Mouse (Mus musculus) midbrain, embryonic 15.5 days (tissue): ENCODE data around the gene Orc1. TPM values are rescaled to one million over a fixed set of nuclear protein-coding genes. Genes with fewer than 3 reads are reported as not detected.

Experiments used
- ATAC-seq: fragments of 200-750 bp; cut with Nextera tagmentation; replicated peaks from 2 replicates; pipeline ENCODE4 v1.8.0; 2017; ENCODE audit warnings: moderate TSS enrichment
- H3K27ac ChIP-seq: fragments of 300-500 bp; sonication (generic); 2 replicates; pipeline ENCODE4 v1.5.1; 2015; ENCODE audit warnings: mild to moderate bottlenecking, inconsistent platforms
- H3K27me3 ChIP-seq: fragments of 300-500 bp; sonication (generic); replicated peaks from 2 replicates; pipeline ENCODE4 v1.6.1; 2015; ENCODE audit warnings: inconsistent platforms
- H3K36me3 ChIP-seq: fragments of 300-500 bp; sonication (generic); replicated peaks from 2 replicates; pipeline ENCODE4 v1.6.1; 2015; ENCODE audit warnings: inconsistent platforms
- H3K4me1 ChIP-seq: fragments of 300-500 bp; sonication (generic); 2 replicates; pipeline ENCODE4 v1.6.1; 2015; ENCODE audit warnings: inconsistent platforms
- H3K4me2 ChIP-seq: fragments of 300-500 bp; sonication (generic); 2 replicates; pipeline ENCODE4 v1.6.1; 2015; ENCODE audit warnings: inconsistent platforms, mild to moderate bottlenecking, moderate library complexity
- H3K4me3 ChIP-seq: fragments of 300-500 bp; sonication (generic); 2 replicates; pipeline ENCODE4 v1.5.1; 2015; ENCODE audit warnings: mild to moderate bottlenecking, inconsistent platforms
- H3K9ac ChIP-seq: fragments of 300-500 bp; sonication (generic); 2 replicates; pipeline ENCODE4 v1.6.1; 2015; ENCODE audit warnings: mild to moderate bottlenecking, inconsistent platforms
- H3K9me3 ChIP-seq: fragments of 300-500 bp; sonication (generic); 2 replicates; pipeline ENCODE4 v1.6.1; 2016; ENCODE audit warnings: inconsistent platforms
- WGBS: fragments of 180-500 bp; shearing (Covaris S2); methylation state at CpG from one replicate; pipeline ENCODE4 v1.1.7; 2015; ENCODE audit warnings: mixed read lengths; 5-methylcytosine and 5-hydroxymethylcytosine counted together
- polyA plus RNA-seq: library from polyadenylated mRNA; unstranded; fragments of >200 nt; fragmentation: Nextera tagmentation; extraction: Ambion mirVana; gene quantifications from 2 replicates; pipeline ENCODE4 v1.2.1, GENCODE M21; 2015

Orc1 gene
- polyA plus RNA-seq, 1 experiment from 2014 or later, result 1.7 TPM

- peaks cover 15% of the 10 kb centered on the region; the same call in 1 of the 2 replicates for H3K36me3 ChIP-seq
- ATAC-seq, result no peak
- no peak overlapping the region for H3K9ac ChIP-seq
- no peaks in the 10 kb centered on the region for H3K27me3 ChIP-seq
- H3K27ac ChIP-seq, result no peak overlapping the region
- 79% methylated on average over 2 of the region's 2 CpGs for WGBS
- no peaks in the 10 kb centered on the region for H3K9me3 ChIP-seq
- H3K4me3 ChIP-seq, result no peak overlapping the region
- H3K4me2 ChIP-seq, result no peak overlapping the region
- no peaks in the 10 kb centered on the region for H3K4me1 ChIP-seq
Measured at GRCm38 (mm10) chr4:108664407-108664806, 85.2 kb downstream of the Orc1 start.

Other genes with a start within 250 kb of the Orc1 start
- 6.4 TPM in 2 replicates for gene Shisal2a, start 196.1 kb upstream of the Orc1 start, polyA plus RNA-seq
- 25.1 and 29.1 TPM in 2 replicates for gene Gpx7, start 172.5 kb upstream of the Orc1 start, polyA plus RNA-seq
- gene Tut4, start 120.0 kb upstream of the Orc1 start, polyA plus RNA-seq, result 58.8 and 70.0 TPM in 2 replicates
- 77.2 and 78.1 TPM in 2 replicates for gene Prpf38a, start 87 bp upstream of the Orc1 start, polyA plus RNA-seq
- 19.7 and 24.4 TPM in 2 replicates for gene Cc2d1b, start 40.5 kb downstream of the Orc1 start, polyA plus RNA-seq
- 1.9 and 2.2 TPM in 2 replicates for gene 3110021N24Rik, start 140.2 kb downstream of the Orc1 start, polyA plus RNA-seq
- gene Zfyve9, start 201.4 kb downstream of the Orc1 start, polyA plus RNA-seq, result 6.4 TPM in 2 replicates